ENCODE assay signal across 9 mouse cellular contexts in the genomic region with DNA sequence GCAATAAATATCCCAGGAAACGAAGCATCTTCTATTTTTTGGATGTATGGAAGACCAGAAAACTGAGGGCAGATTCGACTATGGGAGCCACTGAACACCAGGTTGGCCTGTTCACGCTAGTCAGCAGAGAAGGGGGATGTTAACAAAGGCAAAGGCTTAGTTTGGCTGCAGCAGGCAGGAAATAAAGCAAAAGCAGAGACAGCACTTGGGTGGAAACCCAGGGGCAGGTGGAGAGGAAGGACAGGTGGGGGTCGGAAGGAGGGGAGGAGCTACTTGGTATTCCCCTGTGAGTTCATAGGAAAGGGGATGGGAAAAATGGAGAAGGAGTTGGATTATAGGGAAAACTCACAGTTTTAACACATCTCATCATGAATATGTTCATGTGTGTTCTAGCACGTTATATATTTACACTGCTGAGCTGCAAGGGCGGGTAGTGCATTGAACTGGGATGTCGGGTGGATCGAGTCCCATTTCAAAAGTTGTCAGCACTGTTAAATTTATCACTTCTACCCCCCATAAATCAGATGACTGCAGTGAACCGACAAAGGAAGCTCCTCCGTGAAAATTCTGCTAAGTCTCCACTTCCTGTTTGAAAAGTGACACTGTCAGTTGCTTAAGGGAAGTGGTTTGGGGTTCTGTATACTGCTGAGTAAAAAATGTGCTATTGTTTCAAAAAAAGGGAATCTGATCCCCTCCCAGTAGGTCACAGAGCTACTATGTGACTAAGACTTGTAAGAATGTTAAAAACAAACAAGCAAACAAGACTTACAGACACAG. TPM values are rescaled to one million over a fixed set of nuclear protein-coding genes. Genes with fewer than 3 reads are reported as not detected.
DNase-seq lines count a peak whose midpoint lies in the region; ATAC-seq lines count a peak whose summit lies in the region.
"Had no signal": no experiment of that assay in that cellular context is flagged by ENCODE, and none has a peak within 500 bp of the region (broad histone marks: within the 10 kb centered on the region; RNA-seq: fewer than 3 reads in every experiment).

No protein-coding gene starts in this region.

- no peaks in the 10 kb centered on the region for H3K36me3 ChIP-seq in heart, embryonic 14.5 days (ENCODE audit: control insufficient read depth, insufficient read depth, low read length)
- H3K36me3 ChIP-seq in megakaryocyte, embryonic 14.5 days (replicated peaks; ENCODE audit: low read length) = peaks cover 39% of the 10 kb centered on the region
- no peaks in the 10 kb centered on the region for H3K36me3 ChIP-seq in neural tube, embryonic 15.5 days
- H3K36me3 ChIP-seq: embryonic facial prominence, embryonic 12.5 days had no signal

- peak overlapping the region in 1 of 2 experiments; percentile 70; a peak in 3 of 4 replicates for H3K27ac ChIP-seq in heart, embryonic 14.5 days (replicated peaks in 1 of 2; ENCODE audit: control insufficient read depth in 1 of 2, insufficient read depth in 1 of 2, low read depth in 2 of 2, low read length in 2 of 2)
- H3K27ac ChIP-seq in neural tube, embryonic 15.5 days (replicated peaks) = no peak overlapping the region

- H3K9ac ChIP-seq in heart, embryonic 14.5 days (ENCODE audit: low read length) = no peak overlapping the region; the same call in 1 of the 2 replicates
- H3K9ac ChIP-seq in neural tube, embryonic 15.5 days (replicated peaks) = no peak overlapping the region
- H3K9ac ChIP-seq: embryonic facial prominence, embryonic 12.5 days had no signal

- no peaks in the 10 kb centered on the region for H3K27me3 ChIP-seq in heart, embryonic 14.5 days (ENCODE audit: control insufficient read depth, insufficient read depth, low read length)
- H3K27me3 ChIP-seq in megakaryocyte, embryonic 14.5 days (replicated peaks) = no peaks in the 10 kb centered on the region
- H3K27me3 ChIP-seq in neural tube, embryonic 15.5 days (replicated peaks) = no peaks in the 10 kb centered on the region
- H3K27me3 ChIP-seq: embryonic facial prominence, embryonic 12.5 days had no signal

- no peaks in the 10 kb centered on the region for H3K9me3 ChIP-seq in heart, embryonic 14.5 days (ENCODE audit: control insufficient read depth, low read length)
- no peaks in the 10 kb centered on the region for H3K9me3 ChIP-seq in megakaryocyte, embryonic 14.5 days
- H3K9me3 ChIP-seq in neural tube, embryonic 15.5 days (replicated peaks) = no peaks in the 10 kb centered on the region
- H3K9me3 ChIP-seq: embryonic facial prominence, embryonic 12.5 days had no signal

- peaks cover 7 to 24% of the 10 kb centered on the region in 2 experiments for H3K4me1 ChIP-seq in heart, embryonic 14.5 days (ENCODE audit: control insufficient read depth in 2 of 2, insufficient read depth in 2 of 2, low read length in 2 of 2)
- peaks cover 47% of the 10 kb centered on the region for H3K4me1 ChIP-seq in megakaryocyte, embryonic 14.5 days
- peaks cover 6% of the 10 kb centered on the region for H3K4me1 ChIP-seq in neural tube, embryonic 15.5 days

- peak overlapping the region; percentile 32 for H3K4me2 ChIP-seq in heart, embryonic 14.5 days (ENCODE audit: low read length)
- no peak overlapping the region for H3K4me2 ChIP-seq in neural tube, embryonic 15.5 days
- H3K4me2 ChIP-seq: embryonic facial prominence, embryonic 12.5 days had no signal

- intact Hi-C loops in heart, postnatal 10 days (cut with DNase I) = loop anchor here (5.0 kb wide), 2 partner anchors 74 to 154 kb away; a partner anchor contains a TSS

- no peak overlapping the region for H3K4me3 ChIP-seq in heart, embryonic 14.5 days (ENCODE audit: control insufficient read depth in 1 of 2, insufficient read depth in 1 of 2, low read depth in 1 of 2, low read length in 2 of 2)
- peak overlapping the region; percentile 86 for H3K4me3 ChIP-seq in megakaryocyte, embryonic 14.5 days (replicated peaks)
- H3K4me3 ChIP-seq in neural tube, embryonic 15.5 days (replicated peaks) = no peak overlapping the region
- H3K4me3 ChIP-seq: embryonic facial prominence, embryonic 12.5 days had no signal

- no peak; the same call in 1 of the 2 replicates for ATAC-seq in heart, embryonic 14.5 days (ENCODE audit: insufficient number of reproducible peaks, insufficient read depth, low FRiP score, low read depth)
- no peak for ATAC-seq in neural tube, embryonic 15.5 days (ENCODE audit: low FRiP score)

- WGBS in heart, embryonic 14.5 days = 47% methylated on average over 10 of the region's 10 CpGs
- 37% methylated on average over 10 of the region's 10 CpGs for WGBS in neural tube, embryonic 15.5 days

- DNase-seq in heart, adult 11 months = peak; percentile 96
- DNase-seq in heart, postnatal 10 days = no peak
- DNase-seq in B cell, adult 2 months = peak; percentile 16 to 26
- no peak for DNase-seq in MN1 (ENCODE audit: low spot score)
- DNase-seq in cerebellum, adult 11-12 months = no peak

RNA-seq across cellular contexts. Expression of a gene that starts 21.8 kb away (rescaled TPM):
- total RNA-seq in heart, postnatal 10 days (2021) = 1 to 10 TPM; 2.7 to 2.8 TPM
- polyA plus RNA-seq in heart, embryonic 14.5 days (2014; fragmentation: Nextera tagmentation; extraction: Ambion mirVana) = 3.5 and 4.7 TPM in 2 replicates
- polyA plus RNA-seq in megakaryocyte, embryonic 14.5 days (2012; ENCODE audit: insufficient read depth, low replicate concordance) = 0.69 TPM in 1 of 2 replicates, not detected in the other
- 9.2 and 10.5 TPM in 2 replicates for polyA plus RNA-seq in neural tube, embryonic 15.5 days (2015; fragmentation: Nextera tagmentation; extraction: Ambion mirVana)

Comparison
In these comparisons a context has a peak if more than half of its experiments do, and no peak if none do; other contexts are left out.
1. DNase-seq: peak in heart, adult 11 months (single experiment) and B cell, adult 2 months (2 of 2); none in heart, postnatal 10 days (0 of 2), MN1 (single experiment) and cerebellum, adult 11-12 months (single experiment).